Mouse (Mus musculus) erythroblast, embryonic 14.5 days (primary cell): ENCODE data around the gene Rpl13. TPM values are rescaled to one million over a fixed set of nuclear protein-coding genes. Genes with fewer than 3 reads are reported as not detected.
"Not testable (repeated sequence)": the region's sequence is repeated elsewhere in the genome, so short reads cannot be mapped to it uniquely, and the experiment has no call there.

Experiments
- H3K27me3 ChIP-seq: 2 replicates; pipeline ENCODE4 v1.6.1; 2012; ENCODE audit warnings: inconsistent platforms; ENCODE audit not compliant: control insufficient read depth
- H3K36me3 ChIP-seq: 2 replicates; pipeline ENCODE4 v1.6.1; 2012; ENCODE audit warnings: mild to moderate bottlenecking, inconsistent platforms; ENCODE audit not compliant: control insufficient read depth
- H3K4me1 ChIP-seq: 2 replicates; pipeline ENCODE4 v1.6.1; 2012; ENCODE audit warnings: inconsistent platforms; ENCODE audit not compliant: control insufficient read depth
- H3K4me3 ChIP-seq: replicated peaks from 2 replicates; pipeline ENCODE3; 2012; ENCODE audit warnings: moderate library complexity, mild to moderate bottlenecking, inconsistent platforms
- H3K9me3 ChIP-seq: 2 replicates; pipeline ENCODE4 v1.6.1; 2012; ENCODE audit warnings: low read length, inconsistent platforms, mixed read lengths; ENCODE audit not compliant: control insufficient read depth
- GATA1 ChIP-seq: IDR thresholded peaks from 2 replicates; pipeline ENCODE4 v1.6.1; 2012; ENCODE audit warnings: low read length, inconsistent platforms, mixed read lengths
- TAL1 ChIP-seq: IDR thresholded peaks from 3 replicates; pipeline ENCODE4 v1.6.1; 2012; ENCODE audit warnings: low read length, inconsistent platforms, mixed read lengths
- polyA plus RNA-seq: library from polyadenylated mRNA; stranded (reverse); fragments of >175 nt; gene quantifications from 2 replicates; pipeline ENCODE4 v1.2.3, GENCODE M21; 2012

Gene Rpl13
- polyA plus RNA-seq, 1 experiment, result 471 TPM

GRCm38 (mm10) chr8:123082993-123083392 is 19.2 kb upstream of the Rpl13 start:
- peaks cover under 1% of the 10 kb centered on the region; the same call in 1 of the 2 replicates for H3K4me1 ChIP-seq
- H3K9me3 ChIP-seq, result no peaks in the 10 kb centered on the region
- no peak overlapping the region for H3K4me3 ChIP-seq
- TF ChIP-seq TAL1, result no peak
- no peak for TF ChIP-seq GATA1
- H3K36me3 ChIP-seq, result peaks cover 93% of the 10 kb centered on the region
- no peaks in the 10 kb centered on the region for H3K27me3 ChIP-seq

- no peaks in the 10 kb centered on the region for H3K9me3 ChIP-seq
- no peaks in the 10 kb centered on the region for H3K4me1 ChIP-seq
- H3K4me3 ChIP-seq, result no peak overlapping the region
- no peaks in the 10 kb centered on the region for H3K27me3 ChIP-seq
- peaks cover 94% of the 10 kb centered on the region for H3K36me3 ChIP-seq
- TF ChIP-seq GATA1 (no peak), TAL1 (no peak)
Measured at GRCm38 (mm10) chr8:123083610-123084009, 18.5 kb upstream of the Rpl13 start.

- H3K9me3 ChIP-seq, result no peaks in the 10 kb centered on the region
- H3K36me3 ChIP-seq, result peaks cover 97% of the 10 kb centered on the region
- no peak overlapping the region for H3K4me3 ChIP-seq
- H3K27me3 ChIP-seq, result no peaks in the 10 kb centered on the region
- TF ChIP-seq GATA1 (no peak), TAL1 (no peak)
- H3K4me1 ChIP-seq, result no peaks in the 10 kb centered on the region
Measured at GRCm38 (mm10) chr8:123087289-123087688, 14.9 kb upstream of the Rpl13 start.

DNA sequence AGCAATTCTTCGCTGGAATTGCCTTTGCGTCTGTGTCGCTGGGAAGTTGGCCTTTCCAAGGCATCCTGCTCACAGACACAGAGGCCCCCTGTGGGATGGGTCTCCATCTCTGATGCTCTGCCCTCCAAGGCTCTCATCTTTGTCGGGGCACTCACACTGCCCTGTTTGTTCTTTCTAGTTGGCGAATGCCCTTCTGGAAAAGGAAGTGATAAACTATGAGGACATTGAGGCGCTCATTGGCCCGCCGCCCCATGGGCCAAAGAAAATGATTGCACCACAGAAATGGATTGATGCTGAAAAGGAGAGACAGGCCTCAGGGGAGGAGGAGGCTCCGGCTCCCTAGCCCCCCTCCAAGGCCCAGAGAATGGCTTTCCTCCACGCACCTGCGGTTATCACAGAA is 4.9 kb upstream of the Rpl13 start:
- Histone ChIP-seq H3K27me3 (no peaks in the 10 kb centered on the region), H3K4me1 (peaks cover 11% of the 10 kb centered on the region), H3K9me3 (no peaks in the 10 kb centered on the region), H3K4me3 (no peak overlapping the region), H3K36me3 (peaks cover 51% of the 10 kb centered on the region)
- TF ChIP-seq GATA1 (no peak), TAL1 (no peak)

GRCm38 (mm10) chr8:123097786-123098584 is 4.2 kb upstream of the Rpl13 start:
- Histone ChIP-seq H3K4me1 (peaks cover 13% of the 10 kb centered on the region), H3K36me3 (peaks cover 51% of the 10 kb centered on the region), H3K27me3 (no peaks in the 10 kb centered on the region), H3K9me3 (no peaks in the 10 kb centered on the region), H3K4me3 (no peak overlapping the region)
- no peak for TF ChIP-seq GATA1
- no peak for TF ChIP-seq TAL1

DNA sequence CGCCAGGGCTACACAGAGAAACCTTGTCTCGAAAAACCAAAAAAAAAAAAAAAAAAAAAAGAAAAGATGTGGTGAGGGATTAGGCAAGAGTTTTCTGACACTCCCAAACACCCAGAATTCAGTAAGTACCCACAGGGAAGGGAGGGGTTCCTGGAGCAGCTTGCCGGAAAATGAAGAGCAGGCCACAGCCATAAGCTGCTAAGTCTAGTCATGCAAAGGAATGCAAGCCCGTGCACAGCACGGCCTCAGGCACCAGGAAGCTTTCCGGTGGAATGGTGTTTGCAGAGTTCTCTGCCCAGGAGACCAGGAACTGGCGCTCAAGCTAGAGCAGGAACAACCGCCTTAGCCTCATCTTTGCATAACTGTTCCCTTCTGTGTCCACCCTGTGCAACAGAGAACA is 1.9 kb upstream of the Rpl13 start:
- Histone ChIP-seq H3K36me3 (peaks cover 51% of the 10 kb centered on the region), H3K27me3 (no peaks in the 10 kb centered on the region), H3K9me3 (no peaks in the 10 kb centered on the region), H3K4me1 (peaks cover 29% of the 10 kb centered on the region), H3K4me3 (no peak overlapping the region)
- TF ChIP-seq TAL1 (no peak), GATA1 (no peak)

GRCm38 (mm10) chr8:123101244-123101643 is 906 bp upstream of the Rpl13 start:
- Histone ChIP-seq H3K9me3 (no peaks in the 10 kb centered on the region), H3K36me3 (peaks cover 54% of the 10 kb centered on the region), H3K4me1 (peaks cover 29% of the 10 kb centered on the region), H3K27me3 (no peaks in the 10 kb centered on the region), H3K4me3 (peak overlapping the region; percentile 98)
- TF ChIP-seq GATA1 (no peak), TAL1 (no peak)

GRCm38 (mm10) chr8:123102855-123103254 is 705 bp downstream of the Rpl13 start:
- Histone ChIP-seq H3K4me1 (peaks cover 29% of the 10 kb centered on the region), H3K36me3 (peaks cover 43% of the 10 kb centered on the region), H3K4me3 (peak overlapping the region; percentile 98)
- not testable (repeated sequence) for H3K27me3 ChIP-seq, H3K9me3 ChIP-seq

DNA sequence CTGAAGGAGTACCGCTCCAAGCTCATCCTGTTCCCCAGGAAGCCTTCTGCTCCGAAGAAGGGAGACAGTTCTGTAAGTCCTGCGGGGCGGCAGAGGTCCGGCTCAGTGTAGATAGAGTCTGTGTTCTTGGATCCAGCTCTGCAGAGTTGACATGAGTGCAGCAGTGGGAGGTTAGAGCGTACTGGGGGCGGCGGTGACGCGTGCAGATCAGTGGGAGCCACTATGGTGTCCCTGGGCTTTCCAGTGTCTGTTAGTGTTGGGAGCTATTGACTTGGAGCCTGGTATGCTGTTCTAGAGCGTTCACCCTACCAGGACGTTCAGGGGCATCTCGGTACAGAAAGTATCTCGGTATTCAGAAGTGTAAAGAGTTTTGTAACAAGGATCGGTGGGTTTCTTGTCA is 1.1 kb downstream of the Rpl13 start:
- Histone ChIP-seq H3K4me3 (peak overlapping the region; percentile 98), H3K27me3 (no peaks in the 10 kb centered on the region), H3K9me3 (no peaks in the 10 kb centered on the region), H3K36me3 (peaks cover 39% of the 10 kb centered on the region), H3K4me1 (peaks cover 29% of the 10 kb centered on the region)
- TF ChIP-seq TAL1 (no peak), GATA1 (no peak)
